Mouse (Mus musculus) adrenal gland, postnatal 4 days (tissue): ENCODE measurements around the gene Rab11b. TPM values are rescaled to one million over a fixed set of nuclear protein-coding genes. Genes with fewer than 3 reads are reported as not detected.
A peak's percentile ranks its signal among the peaks of the same experiment; 100 is the strongest.

Experiments
- DNase-seq, 2 experiments: peaks; one replicate each; pipeline ENCODE4 v3.0.0; 2021 to 2022; ENCODE audit warnings: low spot score in 2 of 2, mixed read lengths in 2 of 2
- total RNA-seq, 2 experiments: library from RNA; stranded (reverse); gene quantifications; 2 replicates each; pipeline ENCODE4 v1.2.3; 2021

Rab11b gene
- total RNA-seq, 2 experiments from 2014 or later: 305 to 306 TPM

DNA sequence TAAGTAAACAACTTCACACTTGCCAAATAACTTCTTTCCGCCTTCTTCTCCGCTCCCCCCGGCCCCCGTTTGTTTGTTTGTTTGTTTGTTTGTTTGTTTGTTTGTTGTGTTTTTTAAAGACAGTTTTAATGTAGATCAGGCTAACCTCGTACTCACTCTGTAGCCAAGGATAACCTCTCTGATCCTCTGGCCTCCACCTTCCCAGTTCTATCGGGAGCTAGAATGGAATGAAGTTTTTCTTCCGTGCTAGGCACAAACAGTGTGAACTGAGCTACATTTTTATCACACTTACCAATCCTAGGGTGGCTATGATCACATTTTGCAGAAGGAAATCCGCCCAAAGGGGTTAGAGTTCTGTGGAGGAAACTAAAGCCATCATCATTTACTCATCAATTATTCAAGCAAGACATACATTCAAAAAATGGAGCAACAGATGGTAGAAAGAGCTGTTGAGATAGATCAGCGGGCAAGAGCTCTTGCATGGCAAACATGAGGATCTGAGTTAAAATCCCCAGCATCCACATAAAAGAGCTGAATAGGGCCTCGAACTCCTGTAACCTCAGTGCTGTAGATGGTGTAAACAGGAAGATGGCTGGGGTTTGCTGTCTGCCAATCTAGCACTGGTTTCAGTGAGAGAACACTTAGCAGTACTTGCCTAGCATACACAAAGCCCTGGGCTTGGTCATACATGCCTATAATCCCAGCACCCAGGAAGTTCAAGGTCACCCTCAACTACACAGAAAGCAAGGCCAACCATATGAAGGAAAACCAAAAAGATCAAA is 41.2 kb downstream of the Rab11b start:
- no peak for DNase-seq

DNA sequence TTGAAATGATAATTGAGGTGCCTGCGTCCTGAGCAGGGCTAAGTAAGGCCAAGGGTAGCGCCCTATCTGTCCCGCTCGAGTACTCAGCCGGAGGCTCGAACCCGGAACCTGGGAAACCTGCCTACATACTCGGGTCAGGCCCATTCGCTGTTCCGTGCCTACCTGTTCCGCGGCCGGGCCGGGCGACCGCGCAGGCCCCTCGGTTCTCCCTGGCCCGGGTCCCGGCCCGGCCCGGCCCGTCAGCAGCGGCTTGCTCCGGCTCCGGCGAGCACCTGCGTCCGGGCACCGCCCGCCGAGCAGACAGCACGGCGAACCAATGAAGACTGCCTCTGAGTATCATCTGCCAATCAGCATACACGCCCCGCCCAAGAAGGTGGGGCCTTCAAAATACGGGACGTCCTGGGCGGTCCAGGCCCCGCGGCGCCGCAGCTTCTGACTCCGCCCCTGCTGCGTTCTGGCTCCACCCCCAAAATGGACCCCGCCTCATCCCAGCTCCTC is 41.9 kb downstream of the Rab11b start, which contains the start of gene March2:
Gene March2, minus strand, starts transcription at position 287 of the 498 bp plus-strand sequence.
- peak; percentile 92 to 97 for DNase-seq

DNA sequence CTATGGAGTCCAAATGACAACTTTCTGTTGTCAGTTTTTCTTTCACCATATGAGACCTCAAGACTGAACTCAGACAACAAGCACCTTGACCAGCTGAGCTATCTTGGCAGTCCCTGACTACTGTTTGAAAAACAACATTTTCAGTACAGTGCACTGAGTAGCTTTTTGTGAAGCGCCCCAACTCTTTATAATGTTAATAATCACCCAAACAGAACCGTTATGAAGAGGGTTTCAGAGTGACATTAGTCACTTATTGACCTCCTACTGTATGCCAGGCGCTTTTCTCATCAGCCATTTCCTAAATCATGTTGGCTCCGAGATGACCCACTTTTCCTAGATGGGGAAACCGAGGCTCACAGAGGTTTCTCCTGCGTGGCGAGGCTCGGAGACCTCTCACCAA is 42.3 kb downstream of the Rab11b start:
- no peak for DNase-seq

DNA sequence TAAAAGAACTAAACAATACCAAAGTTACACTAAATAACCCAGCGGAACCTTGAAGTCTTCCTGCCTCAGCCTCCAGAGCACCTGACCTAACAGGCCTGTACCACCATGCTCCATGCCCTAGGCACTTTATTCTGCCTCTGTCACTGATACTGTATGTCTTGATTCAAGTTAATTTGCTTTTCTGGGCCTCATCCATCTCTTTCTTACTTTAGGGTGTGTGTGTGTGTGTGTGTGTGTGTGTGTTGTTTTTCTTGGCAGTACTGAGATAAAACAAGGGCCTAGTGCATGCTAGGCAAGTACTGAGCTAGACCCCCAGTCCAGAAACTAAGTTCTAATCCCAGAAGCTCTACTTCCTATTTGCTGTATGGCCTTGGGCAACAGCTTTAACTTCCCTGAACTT is 43.1 kb downstream of the Rab11b start:
- DNase-seq: no peak

DNA sequence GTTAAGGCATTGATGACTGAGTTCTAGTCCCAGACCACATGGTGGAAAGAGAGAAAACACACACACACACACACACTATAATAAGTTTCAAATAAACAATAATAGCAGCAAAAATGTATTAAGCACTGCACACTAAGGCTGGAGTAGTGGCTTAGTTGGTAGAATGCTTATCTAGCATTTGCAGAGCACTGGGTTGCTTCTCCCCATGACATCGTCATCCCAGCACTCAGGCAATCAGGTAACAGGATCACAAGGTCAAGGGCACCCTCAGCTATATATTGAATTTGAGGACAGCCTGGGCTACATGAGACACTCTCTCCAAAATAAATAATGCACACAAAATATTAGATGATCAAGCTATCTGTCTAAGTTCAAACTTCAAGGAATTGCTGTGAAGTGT is 45.6 kb downstream of the Rab11b start:
- no peak for DNase-seq

DNA sequence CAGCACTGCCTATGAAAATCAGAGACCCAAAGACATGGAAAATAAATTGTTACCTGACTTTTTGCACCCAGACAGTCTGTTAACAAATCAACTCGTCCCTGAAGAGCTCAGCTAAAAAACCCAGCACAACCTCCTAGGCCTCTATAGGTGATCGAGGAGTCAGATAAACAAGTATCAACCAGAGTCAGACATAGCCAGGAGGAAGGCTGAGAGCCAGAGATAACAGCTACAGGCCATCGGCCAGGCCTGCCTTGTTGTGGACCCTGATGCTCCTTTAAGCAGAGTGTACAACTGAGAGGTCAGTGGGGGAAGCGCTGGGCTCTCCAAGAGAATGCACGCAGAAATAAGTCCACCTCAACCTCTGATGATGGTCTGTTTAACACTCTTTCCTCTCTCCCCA is 47.1 kb downstream of the Rab11b start:
- no peak for DNase-seq

DNA sequence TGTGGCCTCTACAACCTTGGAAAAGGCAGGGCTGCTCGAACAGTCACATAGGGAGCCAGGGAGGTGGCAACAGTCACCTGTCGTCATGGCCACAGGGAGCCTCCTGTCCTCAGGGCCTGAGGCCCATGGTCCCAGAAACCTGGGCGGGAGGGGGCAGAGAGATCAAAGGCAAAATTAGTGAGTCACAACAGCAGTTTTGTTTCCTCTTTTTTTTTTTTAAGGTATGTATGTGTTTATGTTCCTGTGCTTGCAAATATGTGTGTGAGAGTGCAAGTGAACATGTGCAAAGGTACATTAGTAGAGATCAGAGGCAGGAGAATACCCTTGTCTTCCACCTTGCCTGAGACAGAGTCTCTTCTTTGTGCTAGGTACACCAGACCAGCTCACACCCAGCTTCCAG is 50.5 kb downstream of the Rab11b start:
- no peak for DNase-seq

DNA sequence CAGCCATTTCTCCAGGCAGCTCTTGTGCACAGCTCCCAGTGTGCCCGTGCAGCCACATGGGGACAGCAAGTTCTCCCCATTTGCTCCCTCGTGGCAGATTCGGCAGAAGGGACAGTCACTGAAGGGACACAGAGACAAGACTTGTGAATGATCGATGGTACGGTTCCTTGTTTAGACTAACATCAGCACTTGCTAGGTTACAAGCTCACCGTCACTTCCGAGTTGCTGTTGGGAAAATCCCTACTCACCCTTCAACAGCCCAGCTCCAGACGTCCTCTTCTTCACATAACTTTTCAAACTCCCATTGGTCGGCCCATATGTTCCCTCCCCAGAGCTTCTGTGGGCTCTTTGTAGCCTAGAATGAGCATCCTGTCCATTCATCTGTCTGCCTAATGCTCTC is 57.2 kb downstream of the Rab11b start:
- DNase-seq: no peak

DNA sequence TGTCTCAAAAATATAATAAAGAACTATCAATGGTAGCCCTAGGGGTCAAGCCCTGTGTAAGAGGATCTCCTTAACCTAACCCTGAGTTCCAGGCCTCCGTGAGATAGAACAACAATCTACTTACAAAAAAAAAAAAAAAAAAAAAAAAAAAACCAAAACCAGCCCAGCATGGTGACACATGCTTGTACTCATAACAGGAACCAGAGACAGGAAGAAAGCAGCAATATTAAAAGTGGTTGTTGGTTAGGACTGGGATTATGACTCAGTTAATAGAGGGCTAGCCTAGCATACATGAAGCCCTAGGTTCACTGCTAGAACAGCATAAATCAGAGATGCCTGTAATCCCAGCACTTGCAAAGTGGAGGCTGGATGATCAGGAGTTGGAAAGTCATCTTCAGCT is 58.2 kb downstream of the Rab11b start:
- DNase-seq: no peak

DNA sequence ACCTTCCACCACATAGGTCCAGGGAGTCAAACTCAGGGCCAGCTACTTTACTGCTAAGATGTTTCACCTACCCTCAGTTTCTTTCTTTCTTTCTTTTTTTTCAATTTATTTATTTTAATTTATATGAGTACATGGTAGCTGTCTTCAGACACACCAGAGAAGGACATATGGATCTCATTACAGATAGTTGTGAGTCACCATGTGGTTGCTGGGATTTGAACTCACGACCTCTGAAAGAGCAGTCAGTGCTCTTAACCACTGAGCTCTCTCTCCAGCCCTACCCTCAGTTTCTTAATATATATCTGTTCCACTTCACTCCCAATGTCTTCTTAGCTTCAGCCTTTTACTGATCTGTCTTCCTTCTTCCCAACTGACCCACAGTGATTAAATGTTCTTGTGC is 64.9 kb downstream of the Rab11b start:
- DNase-seq: no peak

Other genes starting within 250 kb of the Rab11b start
- 10 to 100 TPM; 66.4 to 80.9 TPM for gene Adamts10, start 236.3 kb downstream of the Rab11b start, total RNA-seq
- 1 to 10 TPM; 3.0 to 3.6 TPM for gene Myo1f, start 204.8 kb downstream of the Rab11b start, total RNA-seq
- 10 to 100 TPM; 66.6 to 67.1 TPM for gene Zfp414, start 131.4 kb downstream of the Rab11b start, total RNA-seq
- gene Pram1, start 122.5 kb downstream of the Rab11b start, total RNA-seq: 1 to 10 TPM; 2.5 to 2.6 TPM
- gene Hnrnpm, start 73.7 kb downstream of the Rab11b start, total RNA-seq: 100 to 1,000 TPM; 197 to 237 TPM
- 10 to 100 TPM; 85.4 to 85.6 TPM for gene March2, start 41.9 kb downstream of the Rab11b start, total RNA-seq
- gene Angptl4, start 21.3 kb upstream of the Rab11b start, total RNA-seq: 10 to 100 TPM; 43.9 to 68.2 TPM
- gene Kank3, start 50.0 kb upstream of the Rab11b start, total RNA-seq: 100 to 1,000 TPM; 117 to 136 TPM
- 1,000 to 10,000 TPM; 1,918 to 2,060 TPM for gene Rps28, start 64.0 kb upstream of the Rab11b start, total RNA-seq
- gene Ndufa7, start 64.0 kb upstream of the Rab11b start, total RNA-seq: 100 to 1,000 TPM; 354 to 402 TPM
- 10 to 100 TPM; 34.3 to 36.0 TPM for gene Cd320, start 82.6 kb upstream of the Rab11b start, total RNA-seq
- not detected for gene Gm7029, start 113.3 kb upstream of the Rab11b start, total RNA-seq
- gene Kifc1, start 130.1 kb upstream of the Rab11b start, total RNA-seq: 10 to 100 TPM; 30.5 to 31.0 TPM
- not detected for gene Platr17, start 144.6 kb upstream of the Rab11b start, total RNA-seq
- 10 to 100 TPM; 34.7 to 37.8 TPM for gene Daxx, start 148.9 kb upstream of the Rab11b start, total RNA-seq
- 100 to 1,000 TPM; 122 to 131 TPM for gene Tapbp, start 155.4 kb upstream of the Rab11b start, total RNA-seq
- gene Zbtb22, start 155.4 kb upstream of the Rab11b start, total RNA-seq: 10 to 100 TPM; 43.0 to 47.1 TPM
- 10 to 100 TPM; 87.9 to 94.5 TPM for gene Rgl2, start 169.0 kb upstream of the Rab11b start, total RNA-seq
- 10 to 100 TPM; 96.5 to 98.1 TPM for gene Pfdn6, start 179.8 kb upstream of the Rab11b start, total RNA-seq
- gene Wdr46, start 180.1 kb upstream of the Rab11b start, total RNA-seq: 10 to 100 TPM; 35.1 to 35.2 TPM
- 1 to 10 TPM; 7.1 to 7.2 TPM for gene B3galt4, start 191.0 kb upstream of the Rab11b start, total RNA-seq
- gene Vps52, start 195.3 kb upstream of the Rab11b start, total RNA-seq: 10 to 100 TPM; 62.8 to 72.5 TPM
- gene Rps18, start 195.5 kb upstream of the Rab11b start, total RNA-seq: 1,000 to 10,000 TPM; 1,180 to 1,281 TPM
- 100 to 1,000 TPM; 173 to 174 TPM for gene H2-K1, start 239.8 kb upstream of the Rab11b start, total RNA-seq